Mouse (Mus musculus): ENCODE results near the gene Senp2. TPM values are rescaled to one million over a fixed set of nuclear protein-coding genes. Genes with fewer than 3 reads are reported as not detected.

Senp2 gene
- total RNA-seq, 2 experiments from 2014 or later: 79.2 to 84.9 TPM

DNA sequence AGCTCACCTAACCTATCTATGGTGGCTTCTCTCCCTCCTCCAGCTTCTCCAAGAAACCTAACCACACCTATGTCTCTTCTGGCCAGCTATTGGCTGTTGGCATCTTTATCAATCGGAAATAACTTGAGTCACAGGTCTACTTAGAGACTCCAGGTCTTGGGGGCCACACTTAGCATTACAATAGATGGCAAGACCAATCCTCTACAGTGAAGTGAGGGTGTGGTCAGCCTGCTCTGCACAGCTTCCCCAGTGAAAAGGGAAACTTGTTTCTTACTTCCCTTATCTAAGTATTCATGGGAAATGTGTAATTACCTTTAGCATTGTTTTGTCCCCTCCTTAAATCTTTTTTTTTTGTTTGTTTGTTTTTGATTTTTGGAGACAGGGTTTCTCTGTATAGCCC lies 6.3 kb downstream of the Senp2 start:
- no peak for DNase-seq (ENCODE audit: extremely low spot score in 1 of 2, low spot score in 1 of 2)

DNA sequence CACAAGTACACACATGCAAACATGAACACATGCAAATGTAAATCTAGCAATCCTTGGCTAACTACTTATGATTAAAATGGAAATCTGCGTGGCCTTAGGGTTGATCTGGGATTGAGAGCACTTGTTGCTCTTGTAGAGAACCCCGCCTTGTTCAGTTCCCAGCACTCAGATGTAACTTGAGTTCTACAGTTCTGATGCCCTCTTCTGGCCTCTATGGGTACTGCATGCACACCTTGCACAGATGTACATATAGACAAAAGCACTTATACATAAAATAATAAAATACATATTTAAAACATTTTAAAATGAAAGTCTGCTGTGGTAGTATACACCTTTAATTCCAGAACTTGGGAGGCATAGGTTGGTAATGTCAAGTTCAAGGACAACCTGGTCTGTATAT lies 12.8 kb downstream of the Senp2 start:
- peak in 1 of 2 experiments; percentile 12 for DNase-seq (ENCODE audit: extremely low spot score in 1 of 2, low spot score in 1 of 2)

DNA sequence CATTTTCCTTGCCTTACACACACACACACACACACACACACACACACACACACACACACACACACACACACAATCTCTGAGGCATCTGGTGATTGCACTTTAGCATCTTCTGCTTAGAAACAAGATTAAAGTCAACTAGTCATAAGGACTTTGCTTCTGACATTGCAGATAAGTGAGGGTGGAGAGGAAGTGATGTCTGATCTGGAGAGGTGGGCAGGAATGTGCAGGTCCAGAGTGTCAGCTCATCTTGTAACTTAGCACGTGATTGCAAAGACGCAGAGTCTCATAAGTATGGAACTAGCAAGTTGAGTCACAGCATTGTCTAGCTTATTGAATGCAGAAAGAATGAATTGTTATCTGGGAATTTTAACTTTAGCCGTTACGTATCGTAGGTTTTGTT lies 18.2 kb downstream of the Senp2 start:
- DNase-seq (ENCODE audit: extremely low spot score in 1 of 2, low spot score in 1 of 2): no peak

DNA sequence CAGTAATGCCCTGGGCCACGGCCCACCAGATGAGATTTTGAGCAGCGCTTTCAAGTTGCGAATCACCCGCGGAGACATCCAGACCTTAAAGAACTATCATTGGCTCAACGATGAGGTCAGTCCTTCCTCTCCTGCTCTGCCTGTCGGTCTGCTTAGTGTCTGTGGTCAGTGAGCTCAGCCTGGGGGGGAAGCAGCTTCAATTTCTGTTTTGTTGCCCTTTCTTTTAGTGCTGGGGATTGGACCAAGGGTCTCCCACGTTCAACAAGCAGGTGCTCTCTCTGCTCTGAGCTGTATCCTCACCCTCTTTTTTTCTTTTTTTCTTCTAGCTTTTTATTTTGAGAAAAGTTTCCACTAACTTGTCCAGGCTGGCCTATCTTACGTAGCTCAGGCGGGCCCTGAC lies 29.3 kb downstream of the Senp2 start:
- DNase-seq (ENCODE audit: extremely low spot score in 1 of 2, low spot score in 1 of 2): no peak

DNA sequence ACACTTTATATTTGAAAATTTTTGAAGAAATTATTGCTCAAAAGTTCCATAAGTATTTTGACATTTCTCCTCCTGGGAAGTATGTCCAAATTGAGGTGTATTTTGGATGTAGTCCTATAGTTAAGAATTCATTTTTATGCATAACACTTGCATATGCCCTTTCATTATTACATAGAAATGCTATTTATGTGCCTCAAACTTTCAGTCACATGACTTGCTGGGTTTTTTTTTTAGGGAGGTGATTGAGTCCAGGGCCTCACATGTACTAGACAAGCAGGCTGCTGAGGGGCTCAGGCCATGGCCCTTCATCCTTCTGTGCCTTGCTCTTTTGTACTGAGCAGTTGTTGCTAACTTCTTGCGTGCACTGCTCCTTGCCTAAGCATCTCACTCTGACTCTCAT lies 30.7 kb downstream of the Senp2 start:
- no peak for DNase-seq (ENCODE audit: extremely low spot score in 1 of 2, low spot score in 1 of 2)

DNA sequence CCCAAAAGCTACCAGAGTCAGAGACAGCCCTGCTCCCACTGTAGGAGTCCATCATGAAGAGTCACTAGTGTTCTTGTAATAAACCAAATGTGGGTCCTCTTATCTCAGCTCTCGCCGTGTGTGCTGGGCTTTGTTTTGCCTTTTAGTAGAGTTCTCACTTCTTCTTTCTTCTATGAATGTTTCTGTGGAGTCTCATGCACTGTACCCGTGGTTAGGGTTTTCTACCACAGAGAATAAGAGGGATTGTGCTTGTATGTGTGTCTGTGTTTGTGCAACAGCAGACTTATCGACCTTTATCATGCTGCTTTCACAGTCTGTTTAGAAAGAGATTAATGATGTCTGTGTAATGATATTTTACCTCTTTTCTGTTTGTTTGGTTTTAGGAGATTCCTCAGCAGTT lies 34.5 kb downstream of the Senp2 start:
- DNase-seq (ENCODE audit: extremely low spot score in 1 of 2, low spot score in 1 of 2): no peak

DNA sequence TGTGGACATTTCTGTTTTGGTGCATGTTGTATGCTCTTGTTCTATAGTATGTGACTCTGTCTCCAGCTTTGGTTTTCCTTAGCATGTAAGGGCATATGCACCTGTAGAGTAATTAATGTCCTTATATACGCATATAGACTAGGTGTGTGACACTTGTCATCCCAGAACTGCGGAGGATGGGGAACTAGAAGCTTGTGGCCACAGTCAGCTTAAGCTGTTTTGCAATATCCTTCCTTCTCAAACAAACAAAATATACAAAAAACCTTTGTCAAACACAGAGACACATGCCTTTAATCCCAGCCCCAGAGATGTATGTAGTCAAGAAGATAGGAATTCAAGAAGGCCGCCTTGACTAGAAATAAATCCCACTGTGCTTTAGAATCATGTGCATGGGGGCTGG lies 36.6 kb downstream of the Senp2 start:
- DNase-seq (ENCODE audit: extremely low spot score in 1 of 2, low spot score in 1 of 2): no peak

DNA sequence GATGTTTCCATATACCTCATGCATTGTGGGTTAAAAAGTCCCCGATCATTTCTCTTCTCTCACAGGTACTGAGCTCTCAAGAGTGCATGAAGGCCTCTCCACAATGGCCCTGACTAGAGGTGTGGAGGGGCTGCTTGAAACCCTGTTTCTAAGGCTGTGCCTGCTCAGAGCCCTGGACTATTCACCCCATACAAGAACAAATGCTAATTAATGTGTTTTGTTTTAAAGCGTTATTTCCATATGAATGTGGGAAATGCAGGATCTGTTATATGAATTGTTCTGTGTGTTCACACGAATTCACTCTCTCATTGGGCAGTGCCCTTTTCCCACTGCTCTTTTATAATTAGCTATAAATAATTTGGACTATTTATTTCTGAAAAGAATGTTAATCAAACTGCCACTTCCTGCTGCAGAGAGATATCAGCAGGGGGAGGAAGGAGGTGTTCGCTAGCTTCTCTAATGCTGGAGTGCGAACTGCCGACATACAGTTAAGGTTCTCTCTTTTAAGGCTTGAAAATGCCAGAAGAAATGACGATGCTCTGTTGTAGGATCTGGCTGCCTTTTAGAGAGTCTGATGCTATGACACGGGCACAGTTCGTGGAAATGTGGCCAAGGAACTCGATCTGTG lies 37.6 kb downstream of the Senp2 start:
- DNase-seq (ENCODE audit: extremely low spot score in 1 of 2, low spot score in 1 of 2): no peak

DNA sequence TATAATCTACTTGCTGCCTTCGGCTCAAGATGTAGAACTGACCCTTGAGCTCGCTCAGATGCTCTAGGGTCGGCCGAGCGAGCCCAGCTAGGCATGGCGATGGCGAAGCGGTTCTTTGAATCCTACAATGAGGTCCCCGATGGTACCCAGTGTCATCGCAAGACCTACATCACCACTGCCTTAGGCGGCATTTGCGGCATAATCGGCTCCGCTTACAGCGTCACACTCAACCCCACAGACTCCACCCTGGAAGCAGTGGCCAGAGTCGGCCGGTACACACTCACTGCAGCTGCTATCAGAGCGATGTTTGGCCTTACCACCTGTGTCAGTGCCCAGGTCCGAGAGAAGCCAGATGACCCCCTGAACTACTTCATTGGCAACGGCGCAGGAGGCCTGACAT lies 44.1 kb downstream of the Senp2 start:
- DNase-seq (ENCODE audit: extremely low spot score in 1 of 2, low spot score in 1 of 2): no peak

DNA sequence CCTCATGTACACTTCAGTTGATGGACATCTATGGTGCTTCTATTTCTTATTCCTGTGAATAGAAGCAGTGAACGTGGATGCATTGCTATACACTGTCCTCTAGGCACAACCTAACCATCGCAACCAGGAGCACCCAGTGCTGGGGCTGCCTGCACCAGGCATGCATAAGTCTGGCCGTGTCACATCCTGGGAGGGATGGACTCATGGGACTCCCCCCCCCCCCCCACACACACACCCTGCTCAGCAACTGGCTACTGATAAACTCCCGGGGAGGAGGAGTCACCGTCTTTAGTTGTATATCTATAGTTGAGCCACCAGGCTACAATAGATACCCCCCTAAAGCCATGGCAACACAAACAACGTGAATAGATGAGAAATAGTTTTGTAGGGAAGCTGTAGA lies 48.2 kb downstream of the Senp2 start:
- no peak for DNase-seq (ENCODE audit: extremely low spot score in 1 of 2, low spot score in 1 of 2)

DNA sequence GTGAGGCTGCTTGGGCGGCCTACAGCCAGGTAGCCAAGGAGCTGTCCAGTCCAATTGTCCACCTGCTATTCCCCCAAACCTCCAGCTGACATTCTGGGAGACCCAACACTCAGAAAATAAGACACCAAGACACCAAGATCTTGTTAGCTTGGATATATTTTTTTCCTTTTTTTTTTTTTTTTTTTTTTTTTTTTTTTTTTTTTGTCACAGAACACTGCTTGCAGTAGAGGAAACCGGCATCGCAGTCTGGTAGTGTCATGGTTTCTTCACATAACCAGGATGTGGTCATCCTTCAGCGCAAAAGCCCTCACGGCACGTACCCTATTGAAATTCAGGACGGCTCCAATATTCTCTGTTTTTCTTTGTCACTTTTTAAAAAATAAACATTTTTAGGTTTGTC lies 49.6 kb downstream of the Senp2 start:
- no peak for DNase-seq (ENCODE audit: extremely low spot score in 1 of 2, low spot score in 1 of 2)

DNA sequence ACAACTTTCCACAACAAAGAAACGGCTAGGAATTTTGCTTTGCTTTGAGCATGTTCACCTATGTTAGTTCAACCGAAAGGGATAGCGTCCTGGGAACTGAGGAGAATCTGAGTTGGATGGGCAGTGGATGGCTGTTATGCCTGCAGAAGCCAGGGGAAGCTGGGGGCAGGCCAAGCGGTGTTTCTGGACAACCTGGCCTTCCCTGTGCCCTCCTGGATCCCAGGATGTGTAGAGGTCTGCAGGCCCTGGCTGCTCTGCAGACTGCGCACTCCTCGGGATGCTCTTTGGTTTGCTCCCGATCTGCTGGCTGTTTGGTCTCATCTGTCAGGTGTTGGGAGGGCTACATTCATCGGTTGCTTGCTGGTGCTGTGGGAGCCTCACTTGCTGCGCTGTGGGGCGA lies 51.1 kb downstream of the Senp2 start:
- DNase-seq (ENCODE audit: extremely low spot score in 1 of 2, low spot score in 1 of 2): no peak

DNA sequence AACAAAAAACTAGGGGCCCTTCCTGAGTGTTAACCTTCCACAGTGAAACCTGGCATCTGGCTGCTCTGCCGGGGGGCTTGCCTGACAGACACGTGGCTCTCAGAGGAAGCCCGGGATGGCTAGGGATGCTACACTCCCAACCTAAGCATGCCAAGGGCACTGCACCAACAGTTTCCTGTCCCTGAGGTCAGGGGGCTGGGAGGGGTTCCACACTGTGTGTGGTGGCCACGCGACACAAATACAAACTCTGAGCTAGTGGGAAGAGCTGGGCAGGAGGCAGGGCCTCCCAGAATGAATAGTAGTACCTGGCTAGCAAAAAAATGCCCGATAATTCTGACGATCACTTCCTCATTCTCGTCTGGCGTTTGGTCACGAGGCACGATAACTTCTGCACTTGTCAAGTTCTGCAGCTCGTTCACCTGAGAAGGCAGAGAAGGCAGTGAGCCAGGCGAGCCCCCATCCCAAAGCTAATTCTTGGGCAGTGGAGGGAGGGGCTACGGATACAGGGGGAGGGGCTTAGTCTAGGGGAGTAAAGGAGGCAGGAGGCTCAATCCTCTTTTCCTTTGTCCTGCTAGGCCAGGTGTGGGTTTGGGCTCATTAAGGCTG lies 52.4 kb downstream of the Senp2 start:
- DNase-seq (ENCODE audit: extremely low spot score in 1 of 2, low spot score in 1 of 2): no peak

DNA sequence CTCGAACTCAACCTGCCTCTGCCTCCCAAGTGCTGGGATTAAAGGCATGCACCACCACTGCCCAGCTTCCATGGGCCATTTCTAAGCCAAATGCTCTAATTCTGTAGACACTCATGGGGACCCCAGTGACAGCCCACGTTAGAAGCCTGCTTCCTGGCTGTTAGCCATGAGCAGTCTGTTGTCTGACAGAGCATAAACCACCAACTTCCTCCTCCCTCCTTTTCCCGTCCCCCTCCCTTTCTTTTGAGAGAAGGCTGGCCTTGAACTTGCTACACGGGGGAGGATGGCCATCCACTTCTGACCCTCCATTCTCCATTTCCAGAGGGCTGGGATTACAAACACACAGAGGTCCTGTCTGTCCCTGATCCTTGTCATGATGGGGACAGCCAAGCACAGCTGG lies 53.0 kb downstream of the Senp2 start:
- no peak for DNase-seq (ENCODE audit: extremely low spot score in 1 of 2, low spot score in 1 of 2)

DNA sequence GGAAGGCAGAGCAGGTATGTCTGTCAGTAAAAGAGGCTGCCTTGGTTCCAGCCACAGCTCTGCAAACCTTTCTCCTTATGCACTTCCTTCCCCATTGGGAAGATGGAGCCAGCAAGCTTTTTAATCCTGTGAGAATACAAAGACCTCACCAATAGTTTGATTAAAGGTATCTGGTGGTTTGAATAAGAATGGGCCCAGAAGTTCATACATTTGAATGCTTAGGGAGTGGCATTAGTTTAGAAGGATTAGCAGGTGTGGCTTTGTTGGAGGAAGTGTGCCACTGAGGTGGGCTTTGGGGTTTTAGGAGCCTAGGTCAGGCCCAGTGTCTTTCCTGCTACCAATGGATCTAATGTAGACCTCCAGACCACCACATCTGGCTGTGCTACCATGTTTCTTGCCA lies 56.3 kb downstream of the Senp2 start:
- DNase-seq (ENCODE audit: extremely low spot score in 1 of 2, low spot score in 1 of 2): no peak

DNA sequence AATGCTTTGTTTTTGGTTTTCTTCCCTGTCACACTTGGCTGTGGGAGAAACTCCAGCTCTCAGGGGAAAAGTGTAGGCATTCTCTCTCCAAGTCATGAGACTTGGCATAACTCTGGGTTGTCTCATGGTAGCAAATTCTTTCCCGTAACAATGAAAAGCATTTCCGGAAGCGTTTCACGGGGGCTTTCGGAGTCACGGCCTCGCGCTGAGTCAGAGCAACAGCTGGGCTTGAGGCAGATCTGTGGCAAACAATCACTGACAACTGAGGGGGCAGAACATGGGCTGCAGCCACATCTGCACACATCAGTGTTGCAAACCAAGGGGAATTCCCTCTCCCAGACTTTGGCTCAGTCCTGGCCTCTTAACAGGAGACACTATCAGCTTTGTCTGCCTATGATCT lies 58.1 kb downstream of the Senp2 start:
- DNase-seq (ENCODE audit: extremely low spot score in 1 of 2, low spot score in 1 of 2): no peak

DNA sequence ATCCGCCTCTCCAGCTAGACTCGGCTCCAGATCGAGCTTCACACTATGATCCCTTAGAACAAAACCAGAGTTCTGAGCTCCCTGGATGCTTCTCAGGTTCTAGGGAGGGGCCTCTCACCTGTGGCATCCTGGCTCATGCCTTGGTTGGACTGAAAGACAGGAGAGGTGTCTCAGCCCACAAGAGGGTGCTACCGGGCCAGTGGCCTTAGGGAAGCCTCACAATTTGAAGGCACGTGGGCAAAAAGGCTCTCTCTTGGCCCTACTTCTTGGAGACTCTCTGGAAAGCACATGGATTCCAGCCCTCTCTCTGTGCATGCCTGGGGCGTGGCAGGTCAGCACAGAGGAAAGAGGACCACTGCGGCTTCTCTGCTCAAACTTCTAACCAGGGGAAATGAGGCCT lies 62.1 kb downstream of the Senp2 start:
- DNase-seq (ENCODE audit: extremely low spot score in 1 of 2, low spot score in 1 of 2): no peak

DNA sequence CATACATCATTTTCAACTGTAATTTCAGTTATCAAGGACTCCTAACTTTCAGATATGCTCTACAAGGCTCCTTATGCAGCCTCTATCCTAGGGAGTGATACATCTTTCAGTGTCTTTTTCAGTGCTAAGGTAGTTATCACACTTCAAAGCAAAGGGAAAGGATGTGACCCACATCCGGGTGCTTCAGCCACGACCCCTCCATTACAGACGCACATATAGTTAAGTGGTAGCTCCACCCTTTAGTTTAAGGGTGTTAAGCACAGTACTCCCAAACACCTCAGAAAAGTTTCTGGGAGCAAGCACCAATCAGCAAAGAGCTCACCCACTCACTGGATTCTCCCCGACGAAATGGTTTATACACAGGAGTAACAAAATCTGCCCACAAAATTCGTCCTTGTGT lies 65.8 kb downstream of the Senp2 start:
- DNase-seq (ENCODE audit: extremely low spot score in 1 of 2, low spot score in 1 of 2): no peak

DNA sequence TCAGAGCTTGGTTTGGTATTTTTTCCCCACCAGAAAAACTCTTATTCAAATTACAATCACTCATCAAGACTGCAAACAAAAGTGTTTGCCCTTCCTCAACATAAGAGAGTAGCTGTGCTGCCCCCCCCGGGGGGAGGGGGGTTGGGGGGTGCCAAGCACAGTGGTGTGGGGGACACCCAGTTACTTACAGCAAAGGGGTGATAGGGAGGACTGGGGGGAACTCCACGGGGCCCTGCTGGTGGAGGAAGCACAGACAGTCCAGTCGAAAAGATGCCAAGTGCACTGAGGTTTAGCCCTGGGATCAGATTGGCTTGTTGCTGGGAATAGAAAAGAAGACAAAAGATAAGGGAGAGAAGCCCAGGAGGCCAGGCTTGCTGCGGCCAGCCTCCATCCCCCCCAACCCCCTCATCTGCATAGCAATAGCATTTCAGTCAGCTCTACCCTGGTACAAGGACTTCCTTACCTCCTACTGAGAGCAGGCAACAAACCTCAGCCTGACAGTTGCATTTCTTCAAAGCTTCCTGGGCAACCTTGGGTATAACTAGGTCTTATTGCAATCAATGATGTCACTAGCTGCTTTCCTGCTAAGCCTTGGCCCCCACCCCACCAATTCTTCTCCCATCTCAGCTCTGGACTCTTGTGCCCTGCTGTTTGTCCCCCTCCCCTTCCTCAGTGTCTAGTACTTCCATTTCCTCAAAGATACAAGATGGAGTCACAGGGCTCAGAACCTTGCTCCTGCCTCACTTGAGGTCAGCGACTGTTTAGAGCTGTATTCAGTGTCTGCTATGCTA lies 66.7 kb downstream of the Senp2 start:
- DNase-seq (ENCODE audit: extremely low spot score in 1 of 2, low spot score in 1 of 2): no peak

DNA sequence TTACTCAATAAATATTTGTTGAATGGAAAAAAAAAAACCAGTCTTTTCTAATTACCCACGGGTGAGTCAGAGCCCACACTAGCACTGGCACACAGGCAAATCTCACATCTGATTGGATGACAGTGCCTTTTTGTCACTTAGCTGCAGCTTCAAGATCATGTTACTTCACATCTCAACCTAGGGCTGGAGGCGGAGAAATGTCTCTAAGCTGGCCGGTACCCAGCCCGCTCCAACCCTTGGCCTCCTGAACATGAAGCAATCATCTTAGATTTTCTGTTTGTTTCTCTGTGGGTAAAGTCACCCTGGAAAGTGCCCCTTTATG lies 67.3 kb downstream of the Senp2 start:
- DNase-seq (ENCODE audit: extremely low spot score in 1 of 2, low spot score in 1 of 2): no peak

DNA sequence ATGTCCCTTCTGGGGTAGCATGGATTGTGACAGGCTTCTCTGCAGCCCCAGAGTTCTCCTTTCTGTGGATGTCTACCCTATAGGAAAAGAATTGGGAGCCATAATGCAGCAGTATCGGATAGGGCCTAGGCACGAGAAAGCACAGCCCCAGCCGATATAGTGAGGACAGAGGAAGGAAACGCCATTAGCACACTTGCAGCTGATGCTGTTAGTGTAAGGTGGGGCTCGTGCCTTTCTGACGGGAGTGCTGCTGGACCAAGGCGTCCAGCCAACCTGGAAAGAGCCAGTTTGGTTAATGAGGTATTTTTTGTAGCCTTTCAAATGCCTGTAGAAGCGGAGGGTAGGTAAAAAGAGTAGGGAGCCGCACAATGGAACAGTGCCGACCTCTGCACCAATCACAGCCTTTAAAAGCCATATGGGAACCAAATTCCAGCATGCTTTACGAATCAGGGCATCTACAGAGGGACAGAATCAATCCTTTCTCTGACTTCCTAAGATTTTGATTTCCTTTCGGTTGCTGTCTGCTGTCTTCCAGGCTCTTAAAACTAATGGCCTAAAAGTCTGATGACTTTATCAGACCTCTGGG lies 70.9 kb downstream of the Senp2 start:
- DNase-seq (ENCODE audit: extremely low spot score in 1 of 2, low spot score in 1 of 2): no peak

DNA sequence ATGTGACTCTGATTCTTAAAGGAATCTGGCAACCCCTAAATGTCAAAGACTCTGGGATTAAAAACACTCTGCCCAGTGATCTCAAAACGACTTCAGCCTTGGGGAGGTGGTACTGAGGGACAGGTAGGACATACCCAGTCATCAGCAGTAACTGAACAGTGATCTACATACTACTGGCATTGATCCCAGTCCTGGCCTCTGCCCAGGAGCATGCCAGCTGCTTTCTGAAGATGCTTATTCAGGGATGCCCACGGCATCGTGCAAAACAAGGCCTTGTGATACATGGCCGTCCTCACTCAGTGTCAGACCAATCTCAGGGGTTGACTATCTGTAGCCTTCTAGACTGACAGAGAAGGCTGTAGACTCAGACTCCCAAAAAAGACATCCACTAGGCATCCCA lies 76.1 kb downstream of the Senp2 start:
- DNase-seq (ENCODE audit: extremely low spot score in 1 of 2, low spot score in 1 of 2): no peak
